Mouse (Mus musculus) liver, embryonic 14.5 days (tissue): ENCODE measurements around the gene Rnps1. TPM values are rescaled to one million over a fixed set of nuclear protein-coding genes. Genes with fewer than 3 reads are reported as not detected.
A peak's percentile ranks its signal among the peaks of the same experiment; 100 is the strongest.
"Not testable (repeated sequence)": the region's sequence is repeated elsewhere in the genome, so short reads cannot be mapped to it uniquely, and the experiment has no call there.

Experiments used
- ATAC-seq: fragments of 200-750 bp; cut with Nextera tagmentation; 2 replicates; pipeline ENCODE4 v1.8.0; 2017; ENCODE audit warnings: moderate number of reproducible peaks, mild to moderate bottlenecking, moderate library complexity; ENCODE audit not compliant: insufficient read depth
- DNase-seq, 3 experiments: peaks; one replicate each; pipeline ENCODE4 v3.0.0-alpha.2; 2012 to 2013; ENCODE audit warnings: low read depth in 3 of 3, low spot score in 3 of 3
- H3K27ac ChIP-seq: fragments of 300-500 bp; sonication (generic); 2 replicates; pipeline ENCODE4 v1.5.1; 2014; ENCODE audit warnings: moderate library complexity, mild to moderate bottlenecking, control low read depth, inconsistent platforms
- H3K27me3 ChIP-seq: fragments of 300-500 bp; sonication (generic); 2 replicates; pipeline ENCODE4 v1.6.1; 2014; ENCODE audit warnings: mild to moderate bottlenecking, low read length, moderate library complexity; ENCODE audit not compliant: control insufficient read depth, insufficient read depth
- H3K36me3 ChIP-seq: fragments of 300-500 bp; sonication (generic); replicated peaks from 2 replicates; pipeline ENCODE4 v1.6.1; 2014; ENCODE audit warnings: low read depth; ENCODE audit not compliant: control insufficient read depth, insufficient read depth
- H3K4me1 ChIP-seq, 2 experiments: fragments of 200-500 bp in 1 of 2; fragments of 300-500 bp in 1 of 2; sonication (generic) in 1 of 2; replicated peaks; 2 replicates each; pipeline ENCODE4 v1.6.1; 2012 to 2014; ENCODE audit warnings: antibody characterized with exemption in 1 of 2, inconsistent platforms in 1 of 2, low read length in 1 of 2; ENCODE audit not compliant: control insufficient read depth in 2 of 2, insufficient read depth in 2 of 2
- H3K4me2 ChIP-seq: fragments of 300-500 bp; sonication (generic); 2 replicates; pipeline ENCODE4 v1.6.1; 2014; ENCODE audit warnings: low read depth, mild to moderate bottlenecking, control low read depth, moderate library complexity
- H3K4me3 ChIP-seq, 2 experiments: fragments of 200-500 bp in 1 of 2; fragments of 300-500 bp in 1 of 2; sonication (generic) in 1 of 2; 2 replicates each; pipeline ENCODE4 v1.5.1; 2012 to 2014; ENCODE audit warnings: low read depth in 2 of 2, low read length in 2 of 2, mild to moderate bottlenecking in 2 of 2, control low read depth in 1 of 2, inconsistent platforms in 1 of 2, moderate library complexity in 1 of 2; ENCODE audit not compliant: insufficient read depth in 1 of 2
- H3K9ac ChIP-seq: fragments of 300-500 bp; sonication (generic); replicated peaks from 2 replicates; pipeline ENCODE4 v1.6.1; 2014; ENCODE audit warnings: mild to moderate bottlenecking, control low read depth, moderate library complexity
- H3K9me3 ChIP-seq: fragments of 300-500 bp; sonication (generic); 2 replicates; pipeline ENCODE4 v1.6.1; 2016; ENCODE audit warnings: low read length, mixed read lengths; ENCODE audit not compliant: control insufficient read depth
- CTCF ChIP-seq: IDR thresholded peaks from 2 replicates; pipeline ENCODE4 v1.5.1; 2016; ENCODE audit warnings: antibody characterized with exemption, low read depth, control low read depth
- EP300 ChIP-seq: IDR thresholded peaks from 2 replicates; pipeline ENCODE4 v1.6.1; 2016; ENCODE audit warnings: antibody characterized with exemption, low read depth
- WGBS: fragments of 180-500 bp; shearing (Covaris S2); extraction: QIAGEN DNeasy Blood & Tissue Kit; methylation state at CpG from one replicate; pipeline ENCODE4 v1.1.7; 2014; ENCODE audit not compliant: insufficient replicate concordance; 5-methylcytosine and 5-hydroxymethylcytosine counted together
- polyA plus RNA-seq, 2 experiments: library from polyadenylated mRNA; depleted of rRNA in 1 of 2; stranded (reverse) in 1 of 2; unstranded in 1 of 2; fragments of >200 nt; fragmentation: Nextera tagmentation in 1 of 2; extraction: Ambion mirVana in 1 of 2; gene quantifications; 2 replicates each; pipeline versions ENCODE4 v1.2.1 to v1.2.3; 2012 to 2014

Gene Rnps1
- polyA plus RNA-seq, 2 experiments = 90.6 to 114 TPM

- no peak overlapping the region for H3K4me2 ChIP-seq
- no peak for DNase-seq
- no peak overlapping the region for H3K9ac ChIP-seq
- ATAC-seq = no peak
- H3K27me3 ChIP-seq = no peaks in the 10 kb centered on the region
- 87% methylated on average over 4 of the region's 4 CpGs for WGBS
- TF ChIP-seq CTCF = no peak
- no peak for TF ChIP-seq EP300
- H3K4me1 ChIP-seq = peaks cover under 1 to 4% of the 10 kb centered on the region in 2 experiments; a peak in 2 of 4 replicates
- no peak overlapping the region for H3K27ac ChIP-seq
- peaks cover 72% of the 10 kb centered on the region for H3K36me3 ChIP-seq
- no peak overlapping the region for H3K4me3 ChIP-seq
- no peaks in the 10 kb centered on the region for H3K9me3 ChIP-seq
Observed at GRCm38 (mm10) chr17:24423114-24423513, 8.7 kb downstream of the Rnps1 start.

DNA sequence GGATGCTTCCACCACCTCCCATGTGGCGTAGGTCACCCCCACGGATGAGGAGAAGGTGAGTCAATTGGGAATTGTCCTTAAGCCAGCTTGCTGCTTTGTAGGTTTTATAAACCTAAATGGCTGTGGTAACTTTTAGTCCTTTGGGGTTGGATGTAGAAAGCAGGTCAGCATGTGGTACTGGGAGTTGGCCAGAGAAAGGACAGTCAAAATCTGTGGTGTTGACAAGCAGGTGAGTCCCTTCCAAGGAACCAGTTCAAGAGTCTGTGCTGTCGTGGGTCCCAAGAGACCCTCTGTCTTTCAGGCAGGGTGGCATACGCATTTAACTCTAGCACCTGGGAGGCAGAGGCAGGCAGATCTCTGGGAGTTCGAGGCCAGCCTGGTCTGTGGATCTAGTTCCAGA, 10.1 kb downstream of the Rnps1 start:
- ATAC-seq (no peak), DNase-seq (no peak)
- Histone ChIP-seq H3K9me3 (no peaks in the 10 kb centered on the region), H3K9ac (no peak overlapping the region), H3K27me3 (no peaks in the 10 kb centered on the region), H3K4me1 (peaks cover 2 to 4% of the 10 kb centered on the region in 2 experiments; a peak in 2 of 4 replicates), H3K4me2 (no peak overlapping the region), H3K4me3 (no peak overlapping the region), H3K27ac (no peak overlapping the region), H3K36me3 (peaks cover 59% of the 10 kb centered on the region)
- 85% methylated on average over 5 of the region's 5 CpGs for WGBS
- TF ChIP-seq EP300 = no peak
- TF ChIP-seq CTCF = no peak

GRCm38 (mm10) chr17:24425326-24425725, 11.0 kb downstream of the Rnps1 start:
- not testable (repeated sequence) for H3K9me3 ChIP-seq, H3K4me2 ChIP-seq, H3K4me1 ChIP-seq, H3K27ac ChIP-seq, H3K27me3 ChIP-seq, DNase-seq, ATAC-seq, H3K9ac ChIP-seq, H3K4me3 ChIP-seq
- 82% methylated on average over 5 of the region's 8 CpGs for WGBS
- H3K36me3 ChIP-seq = peaks cover 51% of the 10 kb centered on the region

GRCm38 (mm10) chr17:24425905-24426304, 11.5 kb downstream of the Rnps1 start:
- Histone ChIP-seq H3K4me2 (peak overlapping the region; percentile 95), H3K27ac (peak overlapping the region; percentile 32), H3K9me3 (no peaks in the 10 kb centered on the region), H3K4me1 (peaks cover 2 to 4% of the 10 kb centered on the region in 2 experiments; a peak in 2 of 4 replicates), H3K27me3 (no peaks in the 10 kb centered on the region), H3K9ac (no peak overlapping the region; the same call in 1 of the 2 replicates), H3K4me3 (no peak overlapping the region), H3K36me3 (peaks cover 45% of the 10 kb centered on the region)
- no peak for ATAC-seq
- DNase-seq = no peak
- WGBS = 84% methylated on average over 7 of the region's 7 CpGs
- TF ChIP-seq CTCF = no peak
- TF ChIP-seq EP300 = no peak

DNA sequence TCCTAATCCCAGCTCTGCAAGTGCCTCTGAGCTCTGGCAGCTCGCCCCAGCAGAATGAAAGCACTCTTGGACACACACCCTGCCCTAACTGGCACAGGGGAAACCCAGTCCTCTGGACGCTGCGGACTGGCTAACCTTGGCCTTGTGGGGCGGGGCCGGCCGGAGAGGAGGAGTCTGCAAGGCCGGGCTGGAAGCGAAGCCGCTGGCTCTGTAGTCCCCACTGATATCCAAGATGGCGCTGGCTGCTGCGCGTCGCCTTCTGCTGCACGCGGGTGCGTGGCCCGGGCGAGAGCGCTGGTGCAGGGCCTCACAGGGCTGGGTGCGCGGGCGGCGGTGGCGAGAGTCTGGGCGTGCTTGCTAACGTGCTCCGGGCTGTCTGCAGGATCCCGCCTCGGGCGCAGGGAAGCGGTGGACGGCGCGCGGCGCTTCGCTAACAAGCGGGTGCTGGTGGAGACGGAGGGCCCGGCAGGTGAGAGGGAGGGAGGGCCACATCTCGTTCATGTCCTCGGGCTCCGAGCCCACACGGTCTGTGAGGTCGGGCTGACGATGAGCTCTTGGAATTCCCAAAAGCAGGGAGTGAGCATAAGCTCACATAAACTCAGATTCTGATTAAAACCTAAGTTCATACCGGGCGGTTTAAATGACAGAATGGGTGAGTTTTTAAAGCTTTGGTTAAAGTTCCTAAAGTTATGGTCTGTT, 12.3 kb downstream of the Rnps1 start, which contains the start of gene Eci1:
Gene Eci1 (plus strand): TSS at position 171 of the 699 bp plus-strand sequence.
- TF ChIP-seq CTCF = no peak
- TF ChIP-seq EP300 = no peak
- H3K4me3 ChIP-seq = peak within 1 kb of the TSS; percentile 61 to 81
- peak within 1 kb of the TSS; percentile 95 for H3K4me2 ChIP-seq
- DNase-seq (peak; percentile 88 to 89 (median 88)), ATAC-seq (peak; percentile 96)
- H3K4me1 ChIP-seq = peaks cover 2 to 4% of the 10 kb centered on the region in 2 experiments; a peak in 2 of 4 replicates
- under 1% methylated on average over 48 of the region's 48 CpGs for WGBS
- H3K9me3 ChIP-seq = no peaks in the 10 kb centered on the region
- peaks cover 38% of the 10 kb centered on the region for H3K36me3 ChIP-seq
- H3K27me3 ChIP-seq = no peaks in the 10 kb centered on the region
- H3K27ac ChIP-seq = peak within 1 kb of the TSS; percentile 32
- peak within 1 kb of the TSS; percentile 56 for H3K9ac ChIP-seq
